Mouse (Mus musculus) neural tube, embryonic 11.5 days (tissue): ENCODE results near the gene Egln1. TPM values are rescaled to one million over a fixed set of nuclear protein-coding genes. Genes with fewer than 3 reads are reported as not detected.

Experiments
- ATAC-seq: fragments of 200-750 bp; cut with Nextera tagmentation; 2 replicates; pipeline ENCODE4 v1.8.0; 2017; ENCODE audit warnings: moderate number of reproducible peaks, mild to moderate bottlenecking, moderate TSS enrichment, moderate library complexity; ENCODE audit not compliant: insufficient read depth, low FRiP score, low TSS enrichment
- DNase-seq: peaks from one replicate; pipeline ENCODE4 v3.0.0-alpha.2; 2015; ENCODE audit warnings: low spot score
- H3K27ac ChIP-seq: fragments of 300-500 bp; sonication (generic); 2 replicates; pipeline ENCODE4 v1.5.1; 2014; ENCODE audit warnings: low read depth, mild to moderate bottlenecking, low read length
- H3K27me3 ChIP-seq: fragments of 300-500 bp; sonication (generic); 2 replicates; pipeline ENCODE4 v1.6.1; 2014; ENCODE audit warnings: mild to moderate bottlenecking, low read length, mixed read lengths; ENCODE audit not compliant: control insufficient read depth, insufficient read depth
- H3K36me3 ChIP-seq: fragments of 300-500 bp; sonication (generic); 2 replicates; pipeline ENCODE4 v1.6.1; 2014; ENCODE audit warnings: mild to moderate bottlenecking, low read length, moderate library complexity, mixed read lengths; ENCODE audit not compliant: control insufficient read depth, insufficient read depth
- H3K4me1 ChIP-seq: fragments of 300-500 bp; sonication (generic); 2 replicates; pipeline ENCODE4 v1.6.1; 2014; ENCODE audit warnings: low read length, mixed read lengths; ENCODE audit not compliant: control insufficient read depth, insufficient read depth
- H3K4me2 ChIP-seq: fragments of 300-500 bp; sonication (generic); 2 replicates; pipeline ENCODE4 v1.6.1; 2014; ENCODE audit warnings: low read depth, mild to moderate bottlenecking, moderate library complexity
- H3K4me3 ChIP-seq: fragments of 300-500 bp; sonication (generic); 2 replicates; pipeline ENCODE4 v1.5.1; 2014; ENCODE audit warnings: low read depth, low read length
- H3K9ac ChIP-seq: fragments of 300-500 bp; sonication (generic); 2 replicates; pipeline ENCODE4 v1.6.1; 2014; ENCODE audit warnings: mild to moderate bottlenecking, low read length
- H3K9me3 ChIP-seq: fragments of 300-500 bp; sonication (generic); 2 replicates; pipeline ENCODE4 v1.6.1; 2016; ENCODE audit warnings: low read length; ENCODE audit not compliant: control insufficient read depth
- WGBS: fragments of 180-500 bp; shearing (Covaris S2); extraction: QIAGEN DNeasy Blood & Tissue Kit; methylation state at CpG from one replicate; pipeline ENCODE4 v1.1.7; 2014; 5-methylcytosine and 5-hydroxymethylcytosine counted together
- polyA plus RNA-seq: library from polyadenylated mRNA; unstranded; fragments of >200 nt; fragmentation: Nextera tagmentation; extraction: Ambion mirVana; gene quantifications from 2 replicates; pipeline ENCODE4 v1.2.1, GENCODE M21; 2014

The Egln1 gene
- polyA plus RNA-seq, 1 experiment from 2014 or later = 19.5 TPM

- Histone ChIP-seq H3K4me1 (no peaks in the 10 kb centered on the region), H3K4me3 (no peak overlapping the region), H3K9ac (no peak overlapping the region), H3K4me2 (no peak overlapping the region), H3K27me3 (no peaks in the 10 kb centered on the region), H3K27ac (no peak overlapping the region), H3K9me3 (no peaks in the 10 kb centered on the region), H3K36me3 (peaks cover 13% of the 10 kb centered on the region; the same call in 1 of the 2 replicates)
- DNase-seq (no peak), ATAC-seq (no peak)
- WGBS = 88% methylated on average over 5 of the region's 5 CpGs
Observed at GRCm38 (mm10) chr8:124872690-124873089, 76.4 kb downstream of the Egln1 start.

GRCm38 (mm10) chr8:124872081-124872480, 77.0 kb downstream of the Egln1 start:
- Histone ChIP-seq H3K9me3 (no peaks in the 10 kb centered on the region), H3K4me1 (no peaks in the 10 kb centered on the region), H3K27me3 (no peaks in the 10 kb centered on the region), H3K4me3 (no peak overlapping the region), H3K9ac (no peak overlapping the region), H3K27ac (no peak overlapping the region), H3K36me3 (peaks cover 12% of the 10 kb centered on the region), H3K4me2 (no peak overlapping the region)
- DNase-seq (no peak), ATAC-seq (no peak)
- WGBS = 95% methylated on average over 7 of the region's 7 CpGs

GRCm38 (mm10) chr8:124871474-124871873, 77.7 kb downstream of the Egln1 start:
- H3K36me3 ChIP-seq = peaks cover 8% of the 10 kb centered on the region
- no peak overlapping the region for H3K4me3 ChIP-seq
- no peak overlapping the region for H3K9ac ChIP-seq
- no peak overlapping the region for H3K4me2 ChIP-seq
- no peak for ATAC-seq
- no peaks in the 10 kb centered on the region for H3K4me1 ChIP-seq
- 95% methylated on average over 7 of the region's 7 CpGs for WGBS
- no peak overlapping the region for H3K27ac ChIP-seq
- H3K9me3 ChIP-seq = no peaks in the 10 kb centered on the region
- no peaks in the 10 kb centered on the region for H3K27me3 ChIP-seq
- DNase-seq = no peak

GRCm38 (mm10) chr8:124869708-124870107, 79.4 kb downstream of the Egln1 start:
- Histone ChIP-seq H3K4me1 (no peaks in the 10 kb centered on the region), H3K36me3 (peaks cover 8% of the 10 kb centered on the region), H3K9me3 (no peaks in the 10 kb centered on the region), H3K4me3 (no peak overlapping the region), H3K27me3 (no peaks in the 10 kb centered on the region), H3K4me2 (no peak overlapping the region), H3K27ac (no peak overlapping the region), H3K9ac (no peak overlapping the region)
- 78% methylated on average over 6 of the region's 6 CpGs for WGBS
- DNase-seq (no peak), ATAC-seq (no peak)

GRCm38 (mm10) chr8:124867126-124867525, 82.0 kb downstream of the Egln1 start:
- Histone ChIP-seq H3K36me3 (peaks cover under 1% of the 10 kb centered on the region), H3K4me1 (peaks cover 4% of the 10 kb centered on the region; the same call in 1 of the 2 replicates), H3K4me3 (no peak overlapping the region; the same call in 1 of the 2 replicates), H3K27me3 (no peaks in the 10 kb centered on the region), H3K9ac (no peak overlapping the region), H3K4me2 (no peak overlapping the region), H3K9me3 (no peaks in the 10 kb centered on the region), H3K27ac (no peak overlapping the region)
- DNase-seq = no peak
- no peak for ATAC-seq
- 59% methylated on average over 2 of the region's 2 CpGs for WGBS

- Histone ChIP-seq H3K9me3 (no peaks in the 10 kb centered on the region), H3K9ac (no peak overlapping the region), H3K27ac (no peak overlapping the region), H3K4me1 (peaks cover 4% of the 10 kb centered on the region; the same call in 1 of the 2 replicates), H3K4me3 (no peak overlapping the region), H3K36me3 (no peaks in the 10 kb centered on the region; the same call in none of the 2 replicates), H3K4me2 (no peak overlapping the region), H3K27me3 (no peaks in the 10 kb centered on the region)
- DNase-seq (no peak), ATAC-seq (no peak)
- WGBS = 81% methylated on average over 3 of the region's 3 CpGs
Observed at GRCm38 (mm10) chr8:124866669-124867068, 82.5 kb downstream of the Egln1 start.

GRCm38 (mm10) chr8:124863729-124864128, 85.4 kb downstream of the Egln1 start:
- 23% methylated on average over 8 of the region's 8 CpGs for WGBS
- Histone ChIP-seq H3K4me1 (peaks cover 4% of the 10 kb centered on the region; the same call in 1 of the 2 replicates), H3K4me2 (peak overlapping the region; percentile 50), H3K27me3 (no peaks in the 10 kb centered on the region), H3K9me3 (no peaks in the 10 kb centered on the region), H3K4me3 (peak overlapping the region; percentile 96), H3K27ac (no peak overlapping the region), H3K9ac (peak overlapping the region; percentile 97), H3K36me3 (peaks cover 6% of the 10 kb centered on the region)
- no peak for DNase-seq
- no peak for ATAC-seq

- peak; percentile 75 for ATAC-seq
- Histone ChIP-seq H3K27me3 (no peaks in the 10 kb centered on the region), H3K4me1 (peaks cover 4% of the 10 kb centered on the region; the same call in 1 of the 2 replicates), H3K4me3 (peak overlapping the region; percentile 96), H3K36me3 (peaks cover 10% of the 10 kb centered on the region), H3K27ac (peak overlapping the region; percentile 82), H3K9me3 (no peaks in the 10 kb centered on the region), H3K4me2 (peak overlapping the region; percentile 50), H3K9ac (peak overlapping the region; percentile 97)
- under 1% methylated on average over 33 of the region's 33 CpGs for WGBS
- no peak for DNase-seq
Observed at GRCm38 (mm10) chr8:124863163-124863677, 85.9 kb downstream of the Egln1 start.
